Mouse (Mus musculus) cortical plate, adult 2 months (tissue): ENCODE measurements around the gene Bicc1. TPM values are rescaled to one million over a fixed set of nuclear protein-coding genes. Genes with fewer than 3 reads are reported as not detected.

Experiments used
- H3K27ac ChIP-seq: fragments of 200-500 bp; 2 replicates; pipeline ENCODE4 v1.5.1; 2012; ENCODE audit warnings: low read length, control low read depth, inconsistent platforms; ENCODE audit not compliant: insufficient read depth
- H3K4me1 ChIP-seq: fragments of 200-500 bp; 2 replicates; pipeline ENCODE4 v1.6.1; 2011; ENCODE audit warnings: low read length; ENCODE audit not compliant: control insufficient read depth, insufficient read depth
- H3K4me3 ChIP-seq: fragments of 200-500 bp; 2 replicates; pipeline ENCODE4 v1.5.1; 2011; ENCODE audit warnings: mild to moderate bottlenecking, low read length, control low read depth; ENCODE audit not compliant: insufficient read depth
- CTCF ChIP-seq: fragments of 200-500 bp; IDR thresholded peaks from 2 replicates; pipeline ENCODE4 v1.5.1; 2011; ENCODE audit warnings: mild to moderate bottlenecking, control low read depth, low read length; ENCODE audit not compliant: insufficient read depth; ENCODE audit errors: extremely low read depth
- POLR2A ChIP-seq: fragments of 200-500 bp; IDR thresholded peaks from 2 replicates; pipeline ENCODE4 v1.6.1; 2011; ENCODE audit warnings: mild to moderate bottlenecking, low read length, control low read depth; ENCODE audit not compliant: insufficient read depth; ENCODE audit errors: extremely low read depth
- polyA plus RNA-seq: library from polyadenylated mRNA; depleted of rRNA; stranded (reverse); fragments of >200 nt; gene quantifications from 2 replicates; pipeline ENCODE4 v1.2.3, GENCODE M21; 2012

Bicc1 gene
- polyA plus RNA-seq, 1 experiment: 4.1 TPM

- no peak for TF ChIP-seq CTCF
- TF ChIP-seq POLR2A: no peak
- H3K4me3 ChIP-seq: no peak overlapping the region
- no peak overlapping the region for H3K27ac ChIP-seq
- no peaks in the 10 kb centered on the region for H3K4me1 ChIP-seq
These were observed 76.5 kb downstream of the Bicc1 start for GRCm38 (mm10) chr10:71082986-71083385.

GRCm38 (mm10) chr10:71078856-71079255 lies 80.6 kb downstream of the Bicc1 start:
- Histone ChIP-seq H3K27ac (no peak overlapping the region), H3K4me3 (no peak overlapping the region), H3K4me1 (no peaks in the 10 kb centered on the region)
- TF ChIP-seq POLR2A: no peak
- TF ChIP-seq CTCF: no peak

- H3K4me3 ChIP-seq: no peak overlapping the region
- TF ChIP-seq CTCF: no peak
- no peaks in the 10 kb centered on the region for H3K4me1 ChIP-seq
- H3K27ac ChIP-seq: no peak overlapping the region
These were observed 94.5 kb downstream of the Bicc1 start for GRCm38 (mm10) chr10:71065009-71065408.

GRCm38 (mm10) chr10:71064576-71064975 lies 94.9 kb downstream of the Bicc1 start:
- Histone ChIP-seq H3K27ac (no peak overlapping the region), H3K4me1 (no peaks in the 10 kb centered on the region)
- TF ChIP-seq CTCF (no peak), POLR2A (no peak)

GRCm38 (mm10) chr10:71062151-71062550 lies 97.3 kb downstream of the Bicc1 start:
- Histone ChIP-seq H3K27ac (no peak overlapping the region; the same call in 1 of the 2 replicates), H3K4me1 (no peaks in the 10 kb centered on the region), H3K4me3 (no peak overlapping the region)
- TF ChIP-seq CTCF (no peak), POLR2A (no peak)

More at GRCm38 (mm10) chr10:71064576-71064975, 94.9 kb downstream of the Bicc1 start:
- no peak overlapping the region for H3K4me3 ChIP-seq

- H3K4me1 ChIP-seq: peaks cover 2% of the 10 kb centered on the region; the same call in 1 of the 2 replicates
- no peak overlapping the region for H3K27ac ChIP-seq
- no peak overlapping the region for H3K4me3 ChIP-seq
- no peak for TF ChIP-seq POLR2A
- TF ChIP-seq CTCF: no peak
These were observed 99.2 kb downstream of the Bicc1 start for GRCm38 (mm10) chr10:71060269-71060668.

GRCm38 (mm10) chr10:71058616-71059247 lies 100.8 kb downstream of the Bicc1 start:
- TF ChIP-seq CTCF: no peak
- no peak for TF ChIP-seq POLR2A
- Histone ChIP-seq H3K27ac (no peak overlapping the region), H3K4me1 (peaks cover 2% of the 10 kb centered on the region; the same call in 1 of the 2 replicates), H3K4me3 (no peak overlapping the region)

- H3K4me1 ChIP-seq: peaks cover 2% of the 10 kb centered on the region; the same call in 1 of the 2 replicates
- no peak overlapping the region for H3K27ac ChIP-seq
- no peak for TF ChIP-seq POLR2A
- H3K4me3 ChIP-seq: no peak overlapping the region
These were observed 101.4 kb downstream of the Bicc1 start for GRCm38 (mm10) chr10:71058070-71058469.

- no peak overlapping the region for H3K4me3 ChIP-seq
- peaks cover 2% of the 10 kb centered on the region; the same call in 1 of the 2 replicates for H3K4me1 ChIP-seq
- H3K27ac ChIP-seq: no peak overlapping the region
- TF ChIP-seq POLR2A (no peak), CTCF (no peak)
These were observed 106.8 kb downstream of the Bicc1 start for GRCm38 (mm10) chr10:71052748-71053147.

GRCm38 (mm10) chr10:71052208-71052607 lies 107.3 kb downstream of the Bicc1 start:
- TF ChIP-seq CTCF (no peak), POLR2A (no peak)
- H3K27ac ChIP-seq: no peak overlapping the region
- peaks cover 2% of the 10 kb centered on the region; the same call in 1 of the 2 replicates for H3K4me1 ChIP-seq
- H3K4me3 ChIP-seq: no peak overlapping the region
